Mouse (Mus musculus) kidney, adult 2 months (tissue): ENCODE results near the gene Fhl2. TPM values are rescaled to one million over a fixed set of nuclear protein-coding genes. Genes with fewer than 3 reads are reported as not detected.
A peak's percentile ranks its signal among the peaks of the same experiment; 100 is the strongest.

ENCODE experiments used
- DNase-seq: peaks from one replicate; pipeline ENCODE4 v3.0.0; 2021
- H3K27ac ChIP-seq: fragments of 200-500 bp; 2 replicates; pipeline ENCODE4 v1.5.1; 2012; ENCODE audit warnings: low read depth, low read length, control low read depth, inconsistent platforms; ENCODE audit not compliant: insufficient read depth
- H3K27me3 ChIP-seq: fragments of 200-500 bp; replicated peaks from 2 replicates; pipeline ENCODE4 v1.6.1; 2012; ENCODE audit warnings: mild to moderate bottlenecking, moderate library complexity, low read length, inconsistent platforms; ENCODE audit not compliant: control insufficient read depth, insufficient read depth
- H3K36me3 ChIP-seq: fragments of 200-500 bp; 2 replicates; pipeline ENCODE4 v1.6.1; 2012; ENCODE audit warnings: mild to moderate bottlenecking, moderate library complexity, low read length, inconsistent platforms; ENCODE audit not compliant: control insufficient read depth, insufficient read depth
- H3K4me1 ChIP-seq: fragments of 200-500 bp; 2 replicates; pipeline ENCODE4 v1.6.1; 2011; ENCODE audit warnings: low read length; ENCODE audit not compliant: control insufficient read depth, insufficient read depth
- H3K4me3 ChIP-seq: fragments of 200-500 bp; 2 replicates; pipeline ENCODE4 v1.5.1; 2011; ENCODE audit warnings: mild to moderate bottlenecking, low read depth, low read length, control low read depth; ENCODE audit not compliant: insufficient read depth
- CTCF ChIP-seq: fragments of 200-500 bp; conservative IDR thresholded peaks from 2 replicates; pipeline ENCODE4 v1.5.1; 2011; ENCODE audit warnings: low read depth, mild to moderate bottlenecking, control low read depth, low read length, moderate library complexity, mixed read lengths; ENCODE audit not compliant: insufficient read depth, insufficient read length
- POLR2A ChIP-seq: fragments of 200-500 bp; IDR thresholded peaks from one replicate; pipeline ENCODE4 v1.6.1; 2011; ENCODE audit warnings: low read depth, low read length, control low read depth
- WGBS: fragments of 180-500 bp; shearing (Covaris S2); methylation state at CpG from one replicate; pipeline ENCODE4 v1.1.7; 2018; 5-methylcytosine and 5-hydroxymethylcytosine counted together
- polyA plus RNA-seq: library from polyadenylated mRNA; depleted of rRNA; stranded (reverse); fragments of >200 nt; gene quantifications from 2 replicates; pipeline ENCODE4 v1.2.3, GENCODE M21; 2012

Fhl2 gene
- polyA plus RNA-seq, 1 experiment: 48.1 TPM

DNA sequence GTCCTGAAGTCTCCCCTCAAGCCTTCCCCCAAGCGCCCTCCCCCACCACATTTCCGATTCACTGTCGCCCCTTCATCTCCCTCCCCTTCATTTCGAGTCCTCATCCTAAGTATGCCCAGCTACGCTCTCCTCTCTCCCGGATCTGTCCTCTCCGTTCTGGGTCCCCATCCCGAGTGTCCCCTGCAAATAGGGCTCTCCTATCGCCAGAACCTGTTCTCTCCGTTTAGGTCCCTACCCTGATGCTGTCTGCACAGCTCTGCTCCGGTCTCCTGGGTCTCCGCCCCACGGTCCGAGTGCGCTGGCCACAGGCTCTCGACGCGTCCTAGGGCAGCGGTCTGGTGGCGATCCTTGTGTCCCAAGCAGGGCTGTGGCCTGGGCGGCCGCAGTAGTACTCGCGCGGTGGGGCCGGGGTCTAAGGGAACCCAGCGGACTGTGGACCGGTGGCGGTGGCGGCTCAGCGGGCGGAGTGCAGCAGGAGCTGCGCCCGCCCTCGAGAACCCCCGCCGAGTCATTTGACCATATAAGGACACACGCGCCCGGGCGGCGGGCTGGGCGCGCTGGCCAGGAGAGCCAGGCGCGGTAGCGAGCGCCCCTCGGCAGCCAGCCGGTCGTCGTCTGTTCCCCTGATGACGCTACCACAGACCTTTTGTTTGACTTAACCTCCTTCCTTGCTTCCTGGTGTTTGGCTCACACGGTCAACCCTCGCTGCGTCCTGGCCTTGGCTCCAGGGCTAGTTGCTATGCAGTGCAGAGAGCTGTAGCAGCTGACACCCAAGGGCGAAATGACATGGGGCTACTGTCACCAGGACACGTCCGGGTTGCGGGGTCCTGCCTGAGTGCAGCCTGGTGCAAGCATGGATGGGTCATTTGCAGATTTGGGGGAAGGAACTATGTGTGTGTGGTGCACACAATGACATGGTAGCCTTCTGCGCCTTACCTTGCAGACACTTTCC is 33.0 kb downstream of the Fhl2 start:
- Histone ChIP-seq H3K4me3 (peak overlapping the region; percentile 65), H3K27ac (peak overlapping the region; percentile 64), H3K4me1 (no peaks in the 10 kb centered on the region), H3K27me3 (no peaks in the 10 kb centered on the region), H3K36me3 (no peaks in the 10 kb centered on the region)
- DNase-seq: peak; percentile 78
- TF ChIP-seq POLR2A: no peak
- TF ChIP-seq CTCF: no peak
- WGBS: 3% methylated on average over 61 of the region's 61 CpGs

DNA sequence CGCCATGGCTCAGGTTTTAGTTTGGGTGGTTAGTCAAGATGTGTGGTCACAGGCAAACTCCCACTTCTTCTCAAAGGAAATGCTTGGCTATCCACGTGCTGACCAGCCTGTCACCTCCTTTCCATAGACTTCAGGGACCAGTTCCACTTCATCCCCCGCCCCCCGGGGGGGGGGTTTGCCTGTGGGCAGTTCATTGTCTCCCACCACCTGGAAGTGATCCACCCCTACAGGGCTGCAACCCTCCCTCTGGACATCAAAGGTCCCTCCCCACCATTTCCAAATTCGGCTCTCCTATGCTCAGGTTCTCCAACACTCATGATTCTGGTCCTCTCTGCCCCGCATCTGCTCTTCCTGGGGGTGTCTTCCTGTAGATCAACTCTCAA is 33.7 kb downstream of the Fhl2 start:
- Histone ChIP-seq H3K36me3 (no peaks in the 10 kb centered on the region), H3K27ac (peak overlapping the region; percentile 64; the same call in 1 of the 2 replicates), H3K27me3 (no peaks in the 10 kb centered on the region), H3K4me3 (peak overlapping the region; percentile 65), H3K4me1 (no peaks in the 10 kb centered on the region)
- DNase-seq: no peak
- 3% methylated on average over 6 of the region's 6 CpGs for WGBS
- TF ChIP-seq POLR2A (no peak), CTCF (no peak)

DNA sequence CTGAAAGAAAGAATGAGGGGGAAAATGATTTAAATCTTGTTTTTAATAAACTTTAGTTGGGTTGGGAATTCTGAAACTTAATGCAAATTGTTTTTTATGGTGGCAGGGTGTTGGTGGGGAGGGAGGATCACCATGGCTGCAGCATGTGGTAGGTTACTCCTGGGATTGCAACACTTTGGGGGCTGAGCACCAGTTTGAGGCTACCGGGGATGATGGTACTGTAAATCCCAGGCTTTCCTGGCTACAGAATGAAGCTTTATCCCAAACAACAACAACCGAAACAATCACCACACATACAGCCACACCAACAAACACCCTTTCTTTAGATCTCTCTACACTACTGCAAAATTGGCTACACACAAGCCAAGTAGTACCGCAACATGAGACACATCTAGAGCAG is 34.4 kb downstream of the Fhl2 start:
- no peak for DNase-seq
- H3K27me3 ChIP-seq: no peaks in the 10 kb centered on the region
- WGBS: 81% methylated on average over 3 of the region's 3 CpGs
- TF ChIP-seq POLR2A (no peak), CTCF (no peak)
- peak overlapping the region; percentile 36 for H3K4me3 ChIP-seq
- no peaks in the 10 kb centered on the region for H3K36me3 ChIP-seq
- H3K4me1 ChIP-seq: no peaks in the 10 kb centered on the region
- peak overlapping the region; percentile 41 for H3K27ac ChIP-seq

DNA sequence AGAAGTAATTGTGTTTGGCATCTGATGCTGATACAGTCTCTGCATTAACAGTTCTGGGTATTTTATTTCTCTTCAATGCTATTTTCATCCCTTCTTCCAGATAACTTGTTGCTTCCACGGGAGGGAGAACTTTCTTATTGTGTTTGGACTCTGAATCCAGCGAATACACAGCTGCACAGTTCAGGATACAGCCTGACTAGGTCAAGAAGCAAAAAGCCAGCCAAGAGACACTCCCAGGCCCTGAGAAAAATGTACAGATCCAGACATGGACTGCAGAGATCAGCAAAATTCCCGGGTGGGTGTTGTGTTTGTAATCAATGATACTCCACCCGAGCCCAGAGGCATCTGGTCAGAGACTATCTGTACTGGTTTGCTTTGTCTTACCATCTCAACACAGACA is 37.4 kb downstream of the Fhl2 start:
- H3K4me1 ChIP-seq: no peaks in the 10 kb centered on the region
- H3K36me3 ChIP-seq: no peaks in the 10 kb centered on the region
- DNase-seq: no peak
- WGBS: 34% methylated on average over 4 of the region's 4 CpGs
- no peaks in the 10 kb centered on the region for H3K27me3 ChIP-seq
- TF ChIP-seq POLR2A (no peak), CTCF (no peak)
- H3K4me3 ChIP-seq: no peak overlapping the region
- H3K27ac ChIP-seq: peak overlapping the region; percentile 46; the same call in 1 of the 2 replicates

DNA sequence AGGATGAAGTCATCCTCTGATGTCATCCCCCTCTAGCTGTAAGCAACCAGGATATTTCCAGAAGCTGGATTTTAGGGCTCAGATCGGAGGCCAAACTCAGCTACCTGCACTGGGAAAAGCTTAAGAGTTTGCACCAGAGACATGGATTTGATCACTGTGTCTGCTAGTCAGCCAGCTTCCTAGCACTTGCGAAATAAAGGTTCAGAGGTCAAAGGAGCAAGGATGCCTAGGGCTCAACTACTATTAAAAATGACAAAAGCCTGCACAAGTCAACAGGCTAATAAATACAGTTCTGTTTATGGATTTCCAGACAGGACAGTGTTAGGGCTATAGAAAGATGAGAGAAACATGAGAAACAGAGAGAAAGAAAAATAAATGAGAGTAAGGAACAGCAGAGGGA is 38.9 kb downstream of the Fhl2 start:
- H3K27ac ChIP-seq: peak overlapping the region; percentile 46; the same call in 1 of the 2 replicates
- WGBS: 76% methylated on average over 2 of the region's 2 CpGs

DNA sequence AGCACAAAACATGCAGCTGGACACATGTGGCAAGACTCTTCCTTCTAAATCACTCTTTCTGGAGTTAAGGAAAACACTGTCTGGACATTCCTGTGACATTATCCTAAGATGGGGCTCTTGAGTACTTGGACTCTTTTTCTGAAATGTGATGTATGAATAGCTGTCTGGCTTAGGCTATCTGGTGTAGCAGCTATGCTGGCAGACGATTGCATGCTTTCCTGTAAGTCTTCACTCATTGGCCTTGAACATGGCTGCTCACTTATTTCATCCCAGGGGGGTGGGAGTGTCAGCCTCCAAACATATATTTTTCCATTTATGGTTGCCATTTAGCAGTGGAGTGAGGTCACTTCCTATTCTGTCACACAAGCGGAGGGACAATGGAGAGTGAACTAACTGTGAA is 42.3 kb downstream of the Fhl2 start:
- 74% methylated on average over 2 of the region's 2 CpGs for WGBS
- Histone ChIP-seq H3K4me1 (0 out of 2 replicates have a peak, but pooled peaks cover 2% of the 10 kb centered on the region), H3K27ac (peak overlapping the region; percentile 23; the same call in 1 of the 2 replicates), H3K4me3 (no peak overlapping the region), H3K27me3 (no peaks in the 10 kb centered on the region), H3K36me3 (no peaks in the 10 kb centered on the region; the same call in 1 of the 2 replicates)
- DNase-seq: no peak
- no peak for TF ChIP-seq POLR2A
- TF ChIP-seq CTCF: no peak

More for the DNA sequence above, 38.9 kb downstream of the Fhl2 start:
- no peaks in the 10 kb centered on the region for H3K27me3 ChIP-seq
- H3K36me3 ChIP-seq: no peaks in the 10 kb centered on the region
- TF ChIP-seq CTCF (no peak), POLR2A (no peak)
- no peaks in the 10 kb centered on the region for H3K4me1 ChIP-seq
- DNase-seq: peak; percentile 51
- no peak overlapping the region for H3K4me3 ChIP-seq

DNA sequence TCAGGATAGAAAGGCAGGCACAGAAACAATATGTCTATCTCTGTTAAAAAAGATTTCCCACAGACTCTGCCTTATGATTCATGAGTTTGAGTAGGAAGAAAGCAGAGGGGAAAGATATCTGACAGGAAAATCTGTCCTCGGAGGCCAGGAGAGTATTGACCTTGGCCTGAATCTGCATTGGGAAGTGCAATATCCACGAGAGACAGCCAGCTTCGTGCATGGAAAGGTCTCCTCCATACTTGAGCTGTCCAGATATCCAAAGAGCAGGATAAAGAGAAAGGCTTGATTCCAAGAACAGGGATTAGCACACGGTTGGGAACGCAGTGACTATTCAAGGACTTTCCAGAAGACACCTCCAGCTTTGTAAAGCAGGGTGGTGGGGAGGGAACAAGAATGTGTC is 43.2 kb downstream of the Fhl2 start:
- no peak for TF ChIP-seq CTCF
- TF ChIP-seq POLR2A: no peak
- no peaks in the 10 kb centered on the region for H3K27me3 ChIP-seq
- H3K4me1 ChIP-seq: 0 out of 2 replicates have a peak, but pooled peaks cover 2% of the 10 kb centered on the region
- H3K27ac ChIP-seq: peak overlapping the region; percentile 65
- H3K36me3 ChIP-seq: no peaks in the 10 kb centered on the region; the same call in 1 of the 2 replicates
- 70% methylated on average over 5 of the region's 5 CpGs for WGBS
- H3K4me3 ChIP-seq: no peak overlapping the region
- no peak for DNase-seq
